Mouse (Mus musculus) hindlimb bud, embryonic 11.5 days (tissue): ENCODE measurements around the gene Serpine2.

Source experiments
- DNase-seq: peaks from one replicate; pipeline ENCODE4 v3.0.0-alpha.2; 2012; ENCODE audit warnings: low read depth, low spot score; ENCODE audit errors: extremely low spot score

Serpine2 gene

DNA sequence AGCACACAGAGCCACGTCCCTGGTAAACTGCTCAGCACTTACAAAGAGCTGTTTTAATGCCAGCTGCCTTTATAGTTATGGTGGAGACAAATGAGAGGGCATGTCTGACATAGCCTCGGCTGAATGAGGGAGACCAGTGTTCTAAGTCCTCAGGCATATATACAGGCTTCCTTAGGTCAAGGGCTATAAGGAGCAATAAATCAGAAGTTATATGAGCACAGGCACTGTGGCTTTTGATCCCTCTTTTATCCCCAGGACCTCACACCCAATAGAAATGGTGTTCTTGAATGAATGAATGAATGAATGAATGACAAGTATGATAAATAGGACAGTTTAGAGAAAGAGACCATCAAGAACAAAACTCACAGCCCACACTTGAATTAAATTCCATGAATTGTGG, 102.0 kb downstream of the Serpine2 start:
- no peak for DNase-seq

DNA sequence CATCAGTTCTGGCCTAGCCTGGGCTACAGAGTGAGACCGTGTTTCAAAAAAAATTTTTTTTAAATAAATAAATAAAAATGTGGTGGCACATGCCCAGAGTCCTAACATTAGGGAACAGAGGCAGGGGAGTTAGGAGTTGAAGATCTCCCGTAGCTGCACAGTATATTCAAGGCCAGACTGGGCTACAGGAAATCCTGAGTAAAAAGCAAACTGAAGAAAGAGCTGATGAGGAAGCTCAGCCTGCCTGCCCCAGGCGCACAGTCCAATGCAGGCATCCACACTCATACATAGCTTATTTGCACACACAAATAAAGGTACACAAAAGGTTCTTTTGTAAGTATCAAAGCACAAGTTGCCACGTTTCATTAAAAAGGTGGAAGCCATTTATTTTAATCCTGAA, 103.4 kb downstream of the Serpine2 start:
- DNase-seq = no peak

DNA sequence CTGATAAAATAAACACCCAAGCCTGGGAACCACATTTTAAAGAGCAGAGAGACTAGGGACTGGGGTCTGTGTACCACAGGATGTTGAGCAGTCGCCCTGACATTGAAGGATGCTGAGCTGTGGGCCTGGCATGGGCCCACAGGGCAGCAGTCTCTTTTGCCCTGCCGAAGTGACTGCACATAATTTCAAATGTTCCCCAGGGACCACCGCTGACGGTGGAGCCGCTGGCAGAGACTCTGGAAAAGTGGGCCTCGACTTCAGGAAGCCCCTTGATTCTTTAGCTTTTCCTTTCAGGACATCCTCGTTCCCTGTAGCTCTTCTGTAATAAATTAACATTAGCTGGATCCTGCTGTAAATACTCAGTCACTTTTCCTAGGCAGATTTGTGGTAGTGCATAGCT, 103.8 kb downstream of the Serpine2 start:
- DNase-seq = no peak

DNA sequence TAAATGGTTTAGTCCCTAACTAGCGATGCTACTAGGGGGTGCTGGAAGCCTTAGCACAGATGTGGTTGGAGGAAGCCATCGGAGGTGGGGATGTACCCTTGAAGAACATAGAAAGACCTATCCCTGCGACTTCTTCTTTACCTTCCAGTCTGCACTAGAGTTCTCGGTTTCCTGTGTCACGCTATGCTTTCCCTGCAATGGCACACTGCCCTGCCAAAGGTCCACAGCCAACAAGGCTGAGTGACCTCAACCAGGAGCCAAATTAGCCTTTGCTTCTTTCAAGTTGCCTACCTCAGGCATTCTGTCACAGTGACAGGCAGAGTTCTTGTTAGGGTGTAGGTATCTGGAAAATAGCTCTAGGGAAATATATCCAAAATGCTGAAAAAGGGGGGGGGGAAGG, 104.6 kb downstream of the Serpine2 start:
- DNase-seq = no peak

DNA sequence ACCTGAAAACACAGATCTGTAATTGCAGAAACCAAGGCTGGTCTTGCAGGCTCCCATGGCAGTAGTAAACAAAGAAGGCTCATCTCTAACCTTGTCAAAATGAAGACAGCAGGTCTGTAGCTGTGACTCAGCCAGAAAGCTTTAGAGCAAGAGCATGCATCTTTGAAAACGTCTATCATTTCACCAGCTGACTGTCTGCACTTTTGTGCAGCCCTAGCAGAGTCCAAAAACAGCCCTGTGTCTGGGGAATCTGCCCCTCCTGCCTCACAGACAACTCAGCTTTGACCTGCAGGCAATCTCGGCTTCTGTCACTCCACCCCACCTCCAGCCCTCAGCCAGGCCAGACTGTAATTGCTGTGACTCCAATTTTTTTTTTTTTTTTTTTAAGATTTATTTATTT, 105.6 kb downstream of the Serpine2 start:
- no peak for DNase-seq

DNA sequence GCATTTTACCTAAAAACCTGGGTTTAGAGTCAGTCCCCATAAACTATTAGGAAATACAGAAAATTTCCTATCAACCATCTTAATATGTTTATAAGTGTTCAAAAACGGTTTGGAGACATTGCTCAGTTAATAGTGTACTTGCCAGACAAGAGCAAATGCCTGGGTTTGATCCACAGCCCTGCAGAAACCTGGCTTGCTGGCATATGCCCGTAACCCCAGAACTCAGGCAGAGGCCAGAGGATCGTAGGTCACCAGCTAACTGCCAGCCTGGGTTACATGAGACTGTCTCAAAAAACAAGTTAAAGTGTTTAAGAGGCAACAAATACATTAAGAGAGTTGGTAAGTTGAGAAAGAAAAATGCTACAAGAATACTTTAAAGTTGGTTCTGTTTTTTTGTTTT, 106.0 kb downstream of the Serpine2 start:
- no peak for DNase-seq

DNA sequence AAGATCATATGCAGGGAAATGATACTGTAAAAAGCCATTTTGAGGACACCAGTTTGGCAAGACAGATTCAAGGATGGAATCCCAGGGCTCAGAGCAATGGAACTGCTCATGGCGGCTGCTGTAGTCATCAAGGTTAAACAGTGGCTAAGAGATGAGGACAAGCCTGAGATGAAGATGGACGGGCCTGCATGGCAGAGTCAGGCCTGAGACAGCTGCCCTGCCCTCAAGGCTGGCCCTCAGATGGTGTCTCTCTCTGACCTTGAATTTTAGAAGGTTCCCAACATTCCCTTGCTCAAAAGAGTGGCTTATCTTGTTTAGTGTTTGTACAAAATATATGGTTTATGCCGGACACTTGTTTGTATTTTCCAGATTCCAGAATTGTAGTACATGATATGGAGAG, 107.5 kb downstream of the Serpine2 start:
- DNase-seq = no peak

DNA sequence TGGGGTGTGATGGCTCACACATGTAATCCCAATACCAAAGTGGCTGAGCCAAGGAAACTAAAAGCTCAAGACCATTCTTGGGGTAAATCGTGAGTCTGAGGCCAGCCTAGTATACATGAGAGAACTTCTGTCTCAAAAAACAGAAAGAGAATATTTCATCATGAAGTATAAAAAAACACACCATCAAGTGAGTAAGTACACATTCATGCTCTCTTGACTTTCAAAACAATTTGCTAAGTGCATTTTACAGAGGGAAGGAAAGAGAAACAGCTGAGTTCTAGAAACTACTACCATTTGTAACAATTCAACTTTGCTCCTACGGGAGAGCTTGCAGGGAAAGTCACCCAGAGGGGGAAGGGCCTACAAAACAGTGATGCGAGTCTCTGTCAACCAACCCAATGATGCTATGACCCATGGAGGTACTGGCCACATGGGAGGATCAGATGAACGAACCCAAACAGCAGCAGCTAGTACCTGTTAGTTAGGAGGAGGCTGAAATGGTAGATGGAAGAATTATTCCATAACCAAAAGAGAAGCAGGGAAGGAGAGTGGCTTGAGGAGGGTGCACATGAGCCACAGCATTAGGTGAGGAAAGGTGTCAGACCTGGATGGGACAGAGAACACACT, 108.2 kb downstream of the Serpine2 start:
- no peak for DNase-seq

DNA sequence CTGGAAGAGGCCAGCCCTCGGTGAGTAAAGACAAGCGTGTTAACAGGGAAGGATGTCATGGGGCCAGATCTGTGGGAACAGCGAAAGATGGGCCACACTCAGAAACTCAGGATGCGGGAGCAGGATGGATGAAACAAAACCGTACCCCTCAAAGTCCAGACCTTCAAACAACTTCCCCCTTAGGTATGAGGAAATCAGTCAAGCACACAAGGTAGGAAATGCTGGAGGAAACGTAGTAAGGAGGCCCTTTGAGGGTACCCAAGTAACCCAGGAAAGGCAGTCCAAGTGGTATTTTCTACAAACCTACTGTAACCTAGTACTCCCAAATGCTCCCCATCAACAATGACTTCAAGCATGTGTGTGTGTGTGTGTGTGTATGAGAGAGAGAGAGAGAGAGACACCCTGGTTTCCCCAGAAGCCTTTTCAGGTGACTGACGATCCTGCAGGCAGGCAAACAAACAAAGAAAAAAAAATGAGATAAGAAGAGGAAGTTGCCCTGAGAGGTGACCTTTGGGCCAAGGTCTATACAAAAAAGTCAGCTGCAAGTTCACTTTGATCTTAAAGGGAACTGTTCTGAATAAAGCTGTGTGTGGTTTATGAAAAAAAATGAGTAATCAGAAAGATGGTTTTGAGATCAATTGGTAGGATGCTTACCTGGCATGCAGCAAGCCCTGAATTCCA, 108.8 kb downstream of the Serpine2 start:
- DNase-seq = no peak

DNA sequence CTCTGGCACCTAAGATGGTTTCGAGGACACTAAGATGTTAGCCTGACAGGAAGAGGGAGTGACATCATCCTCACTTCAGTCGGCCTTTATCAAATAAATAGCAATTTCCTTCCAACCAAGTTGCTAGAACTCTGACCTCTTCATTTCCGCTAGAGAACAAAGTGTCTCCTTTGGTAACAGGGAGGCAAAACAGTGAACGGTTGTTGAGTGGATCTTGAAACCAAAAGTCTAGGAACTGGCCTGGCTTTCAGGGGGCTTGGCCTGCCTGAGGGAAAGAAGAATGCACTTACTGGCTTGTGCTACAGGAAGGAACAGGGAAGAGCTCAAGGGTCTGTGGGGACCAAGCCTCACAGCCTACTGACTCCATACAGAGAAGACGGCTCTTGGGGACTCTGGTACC, 109.8 kb downstream of the Serpine2 start:
- no peak for DNase-seq

DNA sequence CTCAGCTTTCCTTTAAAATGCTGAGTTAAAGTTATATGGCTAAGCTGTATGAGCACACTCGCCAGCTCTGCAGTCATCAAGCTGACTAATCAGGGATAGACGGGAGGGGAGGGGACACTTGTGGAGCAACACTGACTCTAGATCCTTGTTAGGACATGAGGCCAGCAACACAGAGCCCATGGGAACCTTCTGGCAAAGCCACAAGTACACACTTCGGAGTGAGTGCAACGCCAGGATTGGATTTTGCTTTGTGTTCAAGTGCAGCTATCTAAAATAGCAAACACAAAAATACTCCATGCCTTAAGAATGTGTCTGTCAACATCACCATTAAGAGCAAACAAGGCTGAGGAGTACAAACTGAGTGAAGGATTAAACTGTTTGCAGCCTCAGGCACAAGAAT, 114.9 kb downstream of the Serpine2 start:
- DNase-seq = no peak
